Mouse (Mus musculus): ENCODE data around the gene Man2a2.
"Not testable (repeated sequence)": the region's sequence is repeated elsewhere in the genome, so short reads cannot be mapped to it uniquely, and the experiment has no call there.

The Man2a2 gene

GRCm38 (mm10) chr7:80336932-80337331 lies 34.2 kb downstream of the Man2a2 start:
- no peak for DNase-seq (ENCODE audit: low spot score)

DNA sequence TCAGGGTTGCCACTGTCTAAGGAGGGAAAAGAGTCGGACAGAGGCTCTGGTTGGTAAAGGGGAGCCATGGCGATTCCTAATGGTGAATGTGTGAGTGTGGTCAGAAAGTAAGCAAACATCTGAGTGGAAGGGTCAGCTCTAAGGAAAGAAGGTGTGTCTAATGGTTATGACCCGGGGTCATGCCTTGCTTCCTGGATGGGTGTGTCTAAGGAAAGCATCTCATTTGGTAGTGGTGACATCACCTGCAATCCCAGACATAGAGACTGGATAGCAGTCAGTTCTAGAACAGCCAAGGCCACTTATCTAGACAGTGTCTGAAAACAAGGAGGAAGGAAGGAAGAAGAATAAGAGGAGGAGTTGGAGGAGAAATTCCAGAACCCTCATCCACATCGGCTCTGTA lies 36.3 kb downstream of the Man2a2 start:
- no peak for DNase-seq (ENCODE audit: low spot score)

DNA sequence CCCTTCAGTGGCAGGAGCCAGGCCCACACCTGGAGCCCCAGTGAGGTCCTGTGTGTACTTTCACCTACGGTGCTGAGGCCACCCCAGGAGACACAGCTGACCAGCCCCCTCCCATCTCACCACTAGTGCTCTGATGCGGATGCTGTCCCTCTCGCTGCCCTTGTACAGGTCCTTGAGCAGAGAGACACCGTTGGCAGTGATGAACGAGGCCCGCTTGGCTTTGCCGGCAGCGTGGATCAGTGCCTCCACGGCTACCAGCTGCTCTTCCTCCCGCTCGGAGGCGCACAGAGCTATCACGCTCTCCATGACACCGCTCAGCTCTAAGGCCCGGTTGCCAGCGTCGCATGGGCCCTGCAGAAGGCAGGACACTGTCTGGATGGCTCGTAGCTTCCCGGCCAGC lies 39.7 kb downstream of the Man2a2 start:
- no peak for DNase-seq (ENCODE audit: low spot score)

- DNase-seq (ENCODE audit: low spot score) = no peak
These were observed 40.9 kb downstream of the Man2a2 start for GRCm38 (mm10) chr7:80330278-80330677.

DNA sequence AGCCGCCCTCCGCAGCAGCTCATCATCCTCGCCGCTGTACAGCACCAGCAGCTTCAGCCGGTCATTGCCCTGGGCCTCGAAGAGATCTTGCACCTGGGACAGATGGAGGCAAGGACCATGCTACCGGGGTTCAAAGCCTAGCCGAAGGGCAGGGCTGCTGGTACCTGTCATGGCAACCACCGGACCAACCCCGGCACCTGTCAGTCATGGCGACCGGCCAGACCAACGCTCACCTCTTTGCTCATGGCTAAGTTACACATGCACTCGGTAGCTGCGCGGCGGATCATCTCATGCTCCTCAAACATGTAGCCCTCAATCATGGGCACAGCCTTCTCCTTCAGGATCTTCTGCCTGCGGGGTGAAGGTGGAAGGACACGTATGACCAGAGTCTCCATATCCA lies 45.1 kb downstream of the Man2a2 start:
- no peak for DNase-seq (ENCODE audit: low spot score)

DNA sequence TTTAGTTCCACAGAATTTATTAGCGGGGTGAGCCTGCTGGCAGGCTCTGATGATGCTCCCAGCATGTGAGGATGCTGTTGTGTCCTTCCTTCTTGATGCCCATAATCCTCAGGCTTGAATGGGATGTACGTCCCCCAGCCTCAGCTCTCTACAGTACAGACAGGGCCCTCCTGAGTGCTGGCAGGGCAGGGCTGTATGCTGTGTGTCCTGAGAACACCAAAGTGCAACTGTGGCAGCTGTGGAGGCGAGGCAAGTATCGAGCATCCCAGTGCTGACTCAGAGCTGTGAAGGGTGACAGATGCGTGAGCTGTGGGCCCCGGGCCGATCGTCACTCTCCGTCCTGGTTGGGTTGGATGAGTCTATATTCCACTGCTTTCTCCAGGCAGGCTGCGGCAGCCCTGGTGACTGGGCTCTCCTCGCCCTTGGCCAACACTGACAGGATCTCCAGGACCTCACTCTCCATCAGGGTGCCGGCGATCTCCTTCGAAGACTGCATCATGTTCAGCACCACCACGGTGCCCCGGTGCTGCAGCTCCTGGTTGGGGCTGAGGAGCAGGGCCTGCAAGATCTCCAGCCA lies 45.8 kb downstream of the Man2a2 start:
- no peak for DNase-seq (ENCODE audit: low spot score)

DNA sequence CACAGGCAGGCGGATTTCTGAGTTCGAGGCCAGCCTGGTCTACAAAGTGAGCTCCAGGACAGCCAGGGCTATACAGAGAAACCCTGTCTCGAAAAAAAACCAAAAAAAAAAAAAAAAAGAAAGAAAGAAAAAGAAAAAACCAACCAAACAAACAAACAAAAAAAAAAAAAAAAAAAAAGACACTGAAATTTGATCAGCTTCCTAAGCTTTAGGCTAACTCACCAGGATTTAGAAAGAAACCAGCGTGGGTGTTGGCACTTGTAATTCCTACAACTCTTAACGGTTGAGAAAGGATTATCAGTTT lies 46.4 kb downstream of the Man2a2 start:
- not testable (repeated sequence) for DNase-seq (ENCODE audit: low spot score)

GRCm38 (mm10) chr7:80324043-80324815 lies 46.9 kb downstream of the Man2a2 start, which contains the start of gene Rccd1:
Rccd1 (minus strand) TSS chr7:80324454.
- DNase-seq (ENCODE audit: low spot score) = peak; percentile 91

- DNase-seq (ENCODE audit: low spot score) = no peak
These were observed 47.8 kb downstream of the Man2a2 start for GRCm38 (mm10) chr7:80323336-80323735.

DNA sequence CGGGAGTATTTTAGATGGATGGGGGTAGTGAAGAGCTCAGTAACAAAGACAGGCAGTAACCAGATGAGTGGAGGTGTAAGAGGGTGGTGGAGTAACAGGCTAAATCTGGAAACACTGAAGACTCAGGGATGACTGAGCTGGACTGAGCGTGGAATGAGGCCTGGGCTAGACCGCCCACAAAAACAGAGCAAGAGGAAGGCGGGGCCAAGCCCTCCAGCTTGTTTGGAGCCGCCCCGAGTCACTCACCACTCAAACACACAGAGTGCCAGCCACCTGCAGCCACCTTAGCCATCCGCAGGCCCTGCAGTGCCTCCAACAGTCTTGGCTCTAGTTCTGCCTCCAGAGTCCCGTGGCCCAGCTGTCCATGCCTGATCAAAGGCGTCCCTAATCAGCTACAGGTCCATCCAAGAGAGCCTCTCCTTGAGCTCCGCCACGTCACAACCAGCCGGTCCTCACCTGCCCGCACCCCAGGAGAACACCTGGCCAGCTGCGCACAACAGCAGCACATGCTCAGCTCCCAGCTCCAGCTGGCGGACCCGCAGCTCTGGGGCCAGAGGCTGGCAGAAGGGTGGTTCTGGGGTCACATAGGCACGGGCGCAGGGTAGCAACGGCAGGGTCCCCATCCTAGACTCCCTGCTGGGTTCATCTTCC lies 51.2 kb downstream of the Man2a2 start:
- DNase-seq (ENCODE audit: low spot score) = no peak

DNA sequence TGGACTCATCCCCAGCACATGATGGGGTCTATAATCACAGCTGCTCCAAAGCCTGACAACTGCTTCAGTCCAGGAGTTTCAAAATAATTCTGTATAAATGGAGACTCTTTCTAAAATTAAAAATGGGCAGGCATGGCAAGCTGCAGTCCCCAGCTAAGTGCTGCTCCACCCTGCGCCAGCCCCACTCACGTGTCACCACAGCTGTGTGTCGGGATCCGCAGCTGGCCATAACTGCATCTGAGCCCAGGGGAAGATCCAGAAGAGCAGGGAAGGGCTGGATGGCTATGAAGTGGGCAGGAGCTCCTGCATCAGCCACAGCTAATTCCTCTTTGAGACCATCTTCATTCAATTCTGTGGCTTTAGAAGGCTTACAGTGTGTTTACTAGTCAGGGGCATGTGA lies 52.5 kb downstream of the Man2a2 start:
- DNase-seq (ENCODE audit: low spot score) = no peak

DNA sequence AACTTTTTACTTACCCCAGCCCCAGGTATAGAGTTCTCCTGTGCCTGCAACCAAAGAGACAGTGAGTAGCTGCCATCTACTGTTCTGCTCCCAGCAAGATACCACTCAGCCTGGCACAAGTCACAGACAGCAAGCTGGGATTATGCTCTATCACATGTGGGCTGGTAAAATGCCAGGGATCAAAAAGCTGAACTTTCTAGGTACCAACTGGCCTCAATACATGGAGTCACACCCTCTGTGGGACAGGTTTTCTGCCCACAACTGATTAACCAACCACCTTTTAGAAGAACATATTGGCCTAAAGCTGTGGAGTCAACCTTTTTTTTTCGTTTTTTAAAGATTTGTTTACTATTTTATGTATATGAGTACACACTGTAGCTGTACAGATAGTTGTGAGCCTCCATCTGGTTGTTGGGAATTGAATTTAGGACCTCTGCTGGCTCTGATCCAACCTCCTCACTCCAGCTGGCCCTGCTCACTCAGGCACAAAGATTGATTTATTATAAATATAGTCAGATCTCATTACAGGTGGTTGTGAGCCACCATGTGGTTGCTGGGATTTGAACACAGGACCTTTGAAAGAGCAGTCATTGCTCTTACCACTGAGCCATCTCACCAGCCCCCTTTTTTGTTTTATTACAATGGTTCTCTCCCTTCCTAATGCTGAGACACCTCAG lies 53.6 kb downstream of the Man2a2 start:
- DNase-seq (ENCODE audit: low spot score) = no peak

DNA sequence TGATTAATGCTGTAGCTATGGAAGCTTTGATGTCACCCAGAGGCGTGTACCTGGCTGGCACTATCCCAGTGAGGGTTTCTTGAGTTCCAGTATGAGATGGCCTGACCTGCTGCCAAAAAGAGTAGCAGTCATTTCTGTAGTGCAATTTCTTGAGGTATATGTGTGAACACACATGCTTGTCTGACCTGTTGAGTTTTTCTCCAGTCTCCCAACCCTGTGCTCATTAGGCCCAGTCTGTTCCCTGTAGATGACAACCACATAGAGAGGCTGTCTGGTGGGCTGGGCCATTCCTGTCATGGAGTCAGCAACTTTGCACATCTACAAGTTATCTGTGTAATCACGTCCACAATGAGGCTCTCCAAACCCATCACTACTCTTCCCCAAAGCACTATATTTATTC lies 55.4 kb downstream of the Man2a2 start:
- DNase-seq (ENCODE audit: low spot score) = no peak

DNA sequence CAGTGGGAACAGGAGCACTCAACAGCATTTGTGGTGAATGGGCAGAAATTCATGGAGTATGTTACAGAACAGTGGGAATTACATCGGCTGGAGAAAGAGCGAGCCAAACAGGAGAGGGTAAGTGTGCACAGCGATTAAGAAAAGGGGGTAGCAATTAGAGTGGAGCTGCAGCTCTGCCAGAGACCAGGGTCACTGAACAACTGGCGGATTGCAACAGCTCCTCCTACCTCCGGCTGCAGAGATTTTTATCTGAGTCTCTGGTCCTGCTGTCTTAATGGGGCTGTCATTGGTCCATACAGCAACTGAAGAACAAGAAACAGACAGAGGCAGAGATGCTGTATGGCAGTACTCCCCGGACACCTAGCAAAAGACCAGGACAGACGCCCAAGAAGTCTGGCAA lies 60.4 kb downstream of the Man2a2 start:
- DNase-seq (ENCODE audit: low spot score) = no peak

DNA sequence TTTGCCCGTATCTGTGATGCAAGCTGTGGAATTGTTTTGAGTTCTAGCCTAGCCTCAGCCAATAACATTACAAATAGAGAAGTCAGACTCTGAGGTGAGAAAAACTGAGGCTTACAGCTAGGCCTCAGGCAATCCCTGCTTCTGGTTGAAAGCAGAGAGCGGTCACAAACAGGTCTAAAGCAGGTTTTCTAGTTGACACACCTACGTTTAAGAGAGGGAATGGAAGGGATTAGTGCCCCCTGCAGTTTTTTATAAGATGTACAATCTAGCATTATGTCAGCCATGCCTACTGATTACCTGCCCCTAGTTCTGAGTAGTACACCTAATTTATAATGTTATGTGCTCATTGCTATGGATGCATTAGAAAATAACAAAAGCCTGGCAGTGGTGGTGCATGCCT lies 63.4 kb downstream of the Man2a2 start:
- DNase-seq (ENCODE audit: low spot score) = no peak

DNA sequence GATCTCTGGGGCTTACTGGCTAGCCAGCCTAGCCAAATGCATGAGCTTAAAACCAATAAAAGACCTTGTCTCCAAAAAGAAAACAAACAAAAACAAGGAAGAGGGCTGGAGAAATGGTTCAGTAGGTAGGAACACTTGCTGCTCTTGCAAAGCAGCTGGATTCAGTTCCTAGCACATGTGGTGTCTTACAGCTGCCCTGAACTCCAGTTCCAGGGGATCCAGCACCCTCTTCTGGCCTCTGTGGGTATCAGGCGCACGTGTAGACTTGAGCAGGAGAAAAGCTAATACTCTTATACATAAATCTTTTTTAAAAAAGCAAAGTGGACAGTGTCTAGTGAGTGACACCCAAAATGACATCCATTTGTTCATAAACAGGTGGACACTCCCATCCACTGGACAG lies 69.7 kb downstream of the Man2a2 start:
- DNase-seq (ENCODE audit: low spot score) = no peak

GRCm38 (mm10) chr7:80299568-80299967 lies 71.6 kb downstream of the Man2a2 start:
- DNase-seq (ENCODE audit: low spot score) = no peak

Data from T-cell, adult 2 months (primary cell).